Mouse (Mus musculus) intestine, embryonic 15.5 days (tissue): Measurements from ENCODE around the gene Unc5c. TPM values are rescaled to one million over a fixed set of nuclear protein-coding genes. Genes with fewer than 3 reads are reported as not detected.

Experiments
- ATAC-seq: fragments of 200-750 bp; cut with Nextera tagmentation; 2 replicates; pipeline ENCODE4 v1.8.0; 2017; ENCODE audit warnings: moderate TSS enrichment, moderate library complexity
- H3K27ac ChIP-seq: fragments of 300-500 bp; sonication (generic); 2 replicates; pipeline ENCODE4 v1.5.1; 2015; ENCODE audit warnings: mild to moderate bottlenecking, inconsistent platforms
- H3K27me3 ChIP-seq: fragments of 300-500 bp; sonication (generic); replicated peaks from 2 replicates; pipeline ENCODE4 v1.6.1; 2015; ENCODE audit warnings: inconsistent platforms
- H3K36me3 ChIP-seq: fragments of 300-500 bp; sonication (generic); 2 replicates; pipeline ENCODE4 v1.6.1; 2015; ENCODE audit warnings: inconsistent platforms
- H3K4me1 ChIP-seq: fragments of 300-500 bp; sonication (generic); replicated peaks from 2 replicates; pipeline ENCODE4 v1.6.1; 2015; ENCODE audit warnings: inconsistent platforms
- H3K4me2 ChIP-seq: fragments of 300-500 bp; sonication (generic); replicated peaks from 2 replicates; pipeline ENCODE4 v1.6.1; 2015; ENCODE audit warnings: mild to moderate bottlenecking, inconsistent platforms
- H3K4me3 ChIP-seq: fragments of 300-500 bp; sonication (generic); replicated peaks from 2 replicates; pipeline ENCODE4 v1.5.1; 2015; ENCODE audit warnings: inconsistent platforms
- H3K9ac ChIP-seq: fragments of 300-500 bp; sonication (generic); 2 replicates; pipeline ENCODE4 v1.6.1; 2015; ENCODE audit warnings: inconsistent platforms
- H3K9me3 ChIP-seq: fragments of 300-500 bp; sonication (generic); 2 replicates; pipeline ENCODE4 v1.6.1; 2016; ENCODE audit warnings: inconsistent platforms
- WGBS: fragments of 180-500 bp; shearing (Covaris S2); methylation state at CpG from one replicate; pipeline ENCODE4 v1.1.7; 2015; 5-methylcytosine and 5-hydroxymethylcytosine counted together
- polyA plus RNA-seq: library from polyadenylated mRNA; unstranded; fragments of >200 nt; fragmentation: Nextera tagmentation; extraction: Ambion mirVana; gene quantifications from 2 replicates; pipeline ENCODE4 v1.2.1, GENCODE M21; 2015

Gene Unc5c
- polyA plus RNA-seq, 1 experiment from 2014 or later = 8.9 TPM

GRCm38 (mm10) chr3:141621496-141621895, 156.5 kb downstream of the Unc5c start:
- Histone ChIP-seq H3K4me2 (no peak overlapping the region), H3K9ac (no peak overlapping the region), H3K27ac (no peak overlapping the region), H3K4me3 (no peak overlapping the region), H3K36me3 (no peaks in the 10 kb centered on the region), H3K9me3 (no peaks in the 10 kb centered on the region), H3K27me3 (no peaks in the 10 kb centered on the region), H3K4me1 (no peaks in the 10 kb centered on the region)
- 89% methylated on average over 1 of the region's 1 CpGs for WGBS
- no peak for ATAC-seq

- no peak overlapping the region for H3K9ac ChIP-seq
- no peak overlapping the region for H3K4me2 ChIP-seq
- no peaks in the 10 kb centered on the region for H3K9me3 ChIP-seq
- WGBS = 73% methylated on average over 1 of the region's 1 CpGs
- no peaks in the 10 kb centered on the region for H3K27me3 ChIP-seq
- H3K27ac ChIP-seq = no peak overlapping the region
- H3K36me3 ChIP-seq = no peaks in the 10 kb centered on the region
- no peak overlapping the region for H3K4me3 ChIP-seq
- no peak for ATAC-seq
- no peaks in the 10 kb centered on the region for H3K4me1 ChIP-seq
Measured at GRCm38 (mm10) chr3:141626935-141627638, 162.1 kb downstream of the Unc5c start.

- Histone ChIP-seq H3K9ac (no peak overlapping the region), H3K4me3 (no peak overlapping the region), H3K4me1 (no peaks in the 10 kb centered on the region), H3K9me3 (no peaks in the 10 kb centered on the region), H3K4me2 (no peak overlapping the region), H3K36me3 (no peaks in the 10 kb centered on the region), H3K27ac (no peak overlapping the region), H3K27me3 (no peaks in the 10 kb centered on the region)
- WGBS = 81% methylated on average over 5 of the region's 5 CpGs
- ATAC-seq = no peak
Measured at GRCm38 (mm10) chr3:141627639-141627977, 162.6 kb downstream of the Unc5c start.

- no peak overlapping the region for H3K4me3 ChIP-seq
- no peak for ATAC-seq
Measured at GRCm38 (mm10) chr3:141629431-141629830, 164.4 kb downstream of the Unc5c start.

GRCm38 (mm10) chr3:141637900-141638299, 172.9 kb downstream of the Unc5c start:
- WGBS = 66% methylated on average over 1 of the region's 1 CpGs

More at GRCm38 (mm10) chr3:141629431-141629830, 164.4 kb downstream of the Unc5c start:
- Histone ChIP-seq H3K9ac (no peak overlapping the region), H3K27me3 (no peaks in the 10 kb centered on the region), H3K4me2 (no peak overlapping the region), H3K27ac (no peak overlapping the region), H3K36me3 (no peaks in the 10 kb centered on the region), H3K9me3 (no peaks in the 10 kb centered on the region), H3K4me1 (no peaks in the 10 kb centered on the region)
- 58% methylated on average over 1 of the region's 1 CpGs for WGBS

GRCm38 (mm10) chr3:141644264-141644663, 179.2 kb downstream of the Unc5c start:
- H3K4me1 ChIP-seq = no peaks in the 10 kb centered on the region
- H3K9me3 ChIP-seq = no peaks in the 10 kb centered on the region
- H3K27me3 ChIP-seq = no peaks in the 10 kb centered on the region
- H3K36me3 ChIP-seq = no peaks in the 10 kb centered on the region
- no peak overlapping the region for H3K9ac ChIP-seq
- H3K4me3 ChIP-seq = no peak overlapping the region
- H3K27ac ChIP-seq = no peak overlapping the region
- H3K4me2 ChIP-seq = no peak overlapping the region
- ATAC-seq = no peak
- WGBS = 52% methylated on average over 5 of the region's 5 CpGs

More at GRCm38 (mm10) chr3:141637900-141638299, 172.9 kb downstream of the Unc5c start:
- ATAC-seq = no peak
- Histone ChIP-seq H3K36me3 (no peaks in the 10 kb centered on the region), H3K27me3 (no peaks in the 10 kb centered on the region), H3K4me2 (no peak overlapping the region), H3K9ac (no peak overlapping the region), H3K4me1 (no peaks in the 10 kb centered on the region), H3K9me3 (no peaks in the 10 kb centered on the region), H3K4me3 (no peak overlapping the region), H3K27ac (no peak overlapping the region)

- WGBS = 85% methylated on average over 2 of the region's 2 CpGs
- Histone ChIP-seq H3K27ac (no peak overlapping the region), H3K4me2 (no peak overlapping the region), H3K4me1 (no peaks in the 10 kb centered on the region), H3K4me3 (no peak overlapping the region), H3K9ac (no peak overlapping the region), H3K36me3 (no peaks in the 10 kb centered on the region), H3K27me3 (no peaks in the 10 kb centered on the region), H3K9me3 (no peaks in the 10 kb centered on the region)
- no peak for ATAC-seq
Measured at GRCm38 (mm10) chr3:141646588-141646987, 181.6 kb downstream of the Unc5c start.

- ATAC-seq = no peak
- 91% methylated on average over 3 of the region's 3 CpGs for WGBS
- H3K27me3 ChIP-seq = no peaks in the 10 kb centered on the region
Measured at GRCm38 (mm10) chr3:141650658-141651057, 185.6 kb downstream of the Unc5c start.

GRCm38 (mm10) chr3:141653915-141654314, 188.9 kb downstream of the Unc5c start:
- ATAC-seq = no peak
- Histone ChIP-seq H3K36me3 (no peaks in the 10 kb centered on the region), H3K9me3 (no peaks in the 10 kb centered on the region), H3K27me3 (no peaks in the 10 kb centered on the region), H3K9ac (no peak overlapping the region), H3K4me1 (no peaks in the 10 kb centered on the region), H3K4me3 (no peak overlapping the region), H3K4me2 (no peak overlapping the region), H3K27ac (no peak overlapping the region)
- 95% methylated on average over 1 of the region's 1 CpGs for WGBS

More at GRCm38 (mm10) chr3:141650658-141651057, 185.6 kb downstream of the Unc5c start:
- H3K4me2 ChIP-seq = no peak overlapping the region
- no peak overlapping the region for H3K9ac ChIP-seq
- H3K36me3 ChIP-seq = no peaks in the 10 kb centered on the region
- no peak overlapping the region for H3K4me3 ChIP-seq
- H3K27ac ChIP-seq = no peak overlapping the region
- H3K4me1 ChIP-seq = no peaks in the 10 kb centered on the region
- H3K9me3 ChIP-seq = no peaks in the 10 kb centered on the region

- ATAC-seq = no peak
- H3K27ac ChIP-seq = no peak overlapping the region
Measured at GRCm38 (mm10) chr3:141659041-141659789, 194.2 kb downstream of the Unc5c start.

GRCm38 (mm10) chr3:141660065-141661062, 195.3 kb downstream of the Unc5c start:
- Histone ChIP-seq H3K9me3 (no peaks in the 10 kb centered on the region), H3K4me2 (no peak overlapping the region), H3K4me3 (no peak overlapping the region), H3K36me3 (no peaks in the 10 kb centered on the region), H3K4me1 (no peaks in the 10 kb centered on the region), H3K9ac (no peak overlapping the region), H3K27me3 (no peaks in the 10 kb centered on the region), H3K27ac (no peak overlapping the region)
- WGBS = 43% methylated on average over 15 of the region's 15 CpGs
- no peak for ATAC-seq

More at GRCm38 (mm10) chr3:141659041-141659789, 194.2 kb downstream of the Unc5c start:
- no peak overlapping the region for H3K4me3 ChIP-seq
- no peak overlapping the region for H3K4me2 ChIP-seq
- no peak overlapping the region for H3K9ac ChIP-seq
- H3K9me3 ChIP-seq = no peaks in the 10 kb centered on the region
- WGBS = 55% methylated on average over 3 of the region's 3 CpGs
- no peaks in the 10 kb centered on the region for H3K36me3 ChIP-seq
- H3K27me3 ChIP-seq = no peaks in the 10 kb centered on the region
- no peaks in the 10 kb centered on the region for H3K4me1 ChIP-seq

GRCm38 (mm10) chr3:141689113-141689512, 224.1 kb downstream of the Unc5c start:
- no peaks in the 10 kb centered on the region for H3K27me3 ChIP-seq
- no peak overlapping the region for H3K4me3 ChIP-seq
- 72% methylated on average over 2 of the region's 2 CpGs for WGBS
- H3K4me2 ChIP-seq = no peak overlapping the region
- ATAC-seq = no peak
- no peak overlapping the region for H3K27ac ChIP-seq
- H3K9me3 ChIP-seq = no peaks in the 10 kb centered on the region
- no peak overlapping the region for H3K9ac ChIP-seq
- no peaks in the 10 kb centered on the region for H3K4me1 ChIP-seq
- no peaks in the 10 kb centered on the region for H3K36me3 ChIP-seq
